Mouse (Mus musculus) lung, embryonic 16.5 days (tissue): ENCODE measurements at regions not wholly inside any gene's neighbourhood (a gene's known extent, or its start where the extent isn't known, plus 50 kb on each side); places are given as distances from the start of the nearest gene placed in this dataset.
A peak's percentile ranks its signal among the peaks of the same experiment; 100 is the strongest.

Experiments used
- ATAC-seq: fragments of 200-750 bp; cut with Nextera tagmentation; 2 replicates; pipeline ENCODE4 v1.8.0; 2017; ENCODE audit warnings: low read depth, mild to moderate bottlenecking, moderate library complexity
- H3K27ac ChIP-seq: fragments of 300-500 bp; sonication (generic); 2 replicates; pipeline ENCODE4 v1.5.1; 2014; ENCODE audit warnings: mild to moderate bottlenecking, control low read depth, low read length
- H3K27me3 ChIP-seq: fragments of 300-500 bp; sonication (generic); 2 replicates; pipeline ENCODE4 v1.6.1; 2014; ENCODE audit warnings: low read depth, low read length, mixed read lengths; ENCODE audit not compliant: control insufficient read depth, insufficient read depth
- H3K36me3 ChIP-seq: fragments of 300-500 bp; sonication (generic); 2 replicates; pipeline ENCODE4 v1.6.1; 2014; ENCODE audit warnings: low read length; ENCODE audit not compliant: control insufficient read depth, insufficient read depth
- H3K4me1 ChIP-seq: fragments of 300-500 bp; sonication (generic); replicated peaks from 2 replicates; pipeline ENCODE4 v1.6.1; 2014; ENCODE audit warnings: low read length, mixed read lengths; ENCODE audit not compliant: control insufficient read depth, insufficient read depth
- H3K4me2 ChIP-seq: fragments of 300-500 bp; sonication (generic); 2 replicates; pipeline ENCODE4 v1.6.1; 2014; ENCODE audit warnings: low read depth, low read length, control low read depth
- H3K4me3 ChIP-seq: fragments of 300-500 bp; sonication (generic); 2 replicates; pipeline ENCODE4 v1.5.1; 2014; ENCODE audit warnings: mild to moderate bottlenecking, low read length, control low read depth
- H3K9ac ChIP-seq: fragments of 300-500 bp; sonication (generic); 2 replicates; pipeline ENCODE4 v1.6.1; 2014; ENCODE audit warnings: low read length, control low read depth
- H3K9me3 ChIP-seq: fragments of 300-500 bp; sonication (generic); 2 replicates; pipeline ENCODE4 v1.6.1; 2016; ENCODE audit warnings: low read length; ENCODE audit not compliant: control insufficient read depth
- WGBS: fragments of 180-500 bp; shearing (Covaris S2); extraction: QIAGEN DNeasy Blood & Tissue Kit; methylation state at CpG from one replicate; pipeline ENCODE4 v1.1.7; 2014; 5-methylcytosine and 5-hydroxymethylcytosine counted together

GRCm38 (mm10) chr13:37638071-37638511 is 140.1 kb upstream of the Rreb1 start:
- peak; percentile 26; the same call in 1 of the 2 replicates for ATAC-seq
- Histone ChIP-seq H3K36me3 (no peaks in the 10 kb centered on the region), H3K4me2 (no peak overlapping the region), H3K4me1 (peaks cover 3% of the 10 kb centered on the region; the same call in 1 of the 2 replicates), H3K9me3 (no peaks in the 10 kb centered on the region), H3K9ac (no peak overlapping the region), H3K27ac (no peak overlapping the region), H3K4me3 (no peak overlapping the region), H3K27me3 (no peaks in the 10 kb centered on the region)
- WGBS = 22% methylated on average over 8 of the region's 8 CpGs

GRCm38 (mm10) chr13:37642410-37643093 is 135.6 kb upstream of the Rreb1 start:
- H3K27me3 ChIP-seq = no peaks in the 10 kb centered on the region
- no peak overlapping the region for H3K4me2 ChIP-seq
- no peak overlapping the region for H3K27ac ChIP-seq
- H3K9me3 ChIP-seq = no peaks in the 10 kb centered on the region
- no peak for ATAC-seq
- H3K4me3 ChIP-seq = no peak overlapping the region
- H3K4me1 ChIP-seq = peaks cover 3% of the 10 kb centered on the region; the same call in 1 of the 2 replicates
- no peaks in the 10 kb centered on the region for H3K36me3 ChIP-seq
- H3K9ac ChIP-seq = no peak overlapping the region
- 56% methylated on average over 13 of the region's 13 CpGs for WGBS

- Histone ChIP-seq H3K36me3 (no peaks in the 10 kb centered on the region), H3K4me2 (no peak overlapping the region), H3K4me3 (no peak overlapping the region), H3K4me1 (no peaks in the 10 kb centered on the region), H3K9me3 (no peaks in the 10 kb centered on the region), H3K27ac (no peak overlapping the region), H3K27me3 (no peaks in the 10 kb centered on the region), H3K9ac (no peak overlapping the region)
- ATAC-seq = no peak
- 73% methylated on average over 8 of the region's 8 CpGs for WGBS
Observed at GRCm38 (mm10) chr13:37644751-37645181, 133.4 kb upstream of the Rreb1 start.

- WGBS = 48% methylated on average over 9 of the region's 9 CpGs
- Histone ChIP-seq H3K27ac (no peak overlapping the region), H3K27me3 (no peaks in the 10 kb centered on the region), H3K9ac (no peak overlapping the region), H3K4me1 (no peaks in the 10 kb centered on the region), H3K36me3 (no peaks in the 10 kb centered on the region), H3K4me2 (no peak overlapping the region), H3K9me3 (no peaks in the 10 kb centered on the region), H3K4me3 (no peak overlapping the region)
- ATAC-seq = no peak
Observed at GRCm38 (mm10) chr13:37649467-37650080, 128.6 kb upstream of the Rreb1 start.

GRCm38 (mm10) chr13:37651221-37651946 is 126.8 kb upstream of the Rreb1 start:
- no peaks in the 10 kb centered on the region for H3K4me1 ChIP-seq
- H3K4me2 ChIP-seq = no peak overlapping the region
- no peak for ATAC-seq
- H3K27ac ChIP-seq = no peak overlapping the region
- H3K27me3 ChIP-seq = no peaks in the 10 kb centered on the region
- no peaks in the 10 kb centered on the region for H3K36me3 ChIP-seq
- no peaks in the 10 kb centered on the region for H3K9me3 ChIP-seq
- 74% methylated on average over 10 of the region's 10 CpGs for WGBS
- no peak overlapping the region for H3K9ac ChIP-seq
- no peak overlapping the region for H3K4me3 ChIP-seq

DNA sequence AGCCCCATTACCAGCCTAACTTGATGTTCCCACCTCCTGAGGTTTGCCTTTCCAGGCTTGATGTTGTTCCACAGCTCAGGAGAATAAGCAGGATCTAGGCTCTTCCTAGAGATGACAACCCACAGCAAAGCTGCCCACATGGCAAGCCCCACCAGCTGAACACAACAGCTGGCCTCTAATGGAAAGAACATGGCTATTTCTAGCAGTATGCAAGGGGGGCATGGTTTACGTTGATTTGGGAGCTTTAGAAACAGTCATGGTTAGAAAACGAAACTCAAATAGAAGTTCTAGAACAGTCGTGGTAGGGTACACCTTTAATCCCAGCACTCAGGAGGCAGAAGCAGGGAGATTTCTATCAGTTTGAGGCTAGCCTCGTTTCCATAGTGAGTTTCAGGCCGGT is 123.5 kb upstream of the Rreb1 start:
- Histone ChIP-seq H3K27ac (no peak overlapping the region), H3K4me1 (no peaks in the 10 kb centered on the region; the same call in 1 of the 2 replicates), H3K36me3 (no peaks in the 10 kb centered on the region), H3K27me3 (no peaks in the 10 kb centered on the region), H3K4me2 (no peak overlapping the region), H3K9me3 (no peaks in the 10 kb centered on the region), H3K9ac (no peak overlapping the region), H3K4me3 (no peak overlapping the region)
- 74% methylated on average over 5 of the region's 5 CpGs for WGBS
- no peak for ATAC-seq

DNA sequence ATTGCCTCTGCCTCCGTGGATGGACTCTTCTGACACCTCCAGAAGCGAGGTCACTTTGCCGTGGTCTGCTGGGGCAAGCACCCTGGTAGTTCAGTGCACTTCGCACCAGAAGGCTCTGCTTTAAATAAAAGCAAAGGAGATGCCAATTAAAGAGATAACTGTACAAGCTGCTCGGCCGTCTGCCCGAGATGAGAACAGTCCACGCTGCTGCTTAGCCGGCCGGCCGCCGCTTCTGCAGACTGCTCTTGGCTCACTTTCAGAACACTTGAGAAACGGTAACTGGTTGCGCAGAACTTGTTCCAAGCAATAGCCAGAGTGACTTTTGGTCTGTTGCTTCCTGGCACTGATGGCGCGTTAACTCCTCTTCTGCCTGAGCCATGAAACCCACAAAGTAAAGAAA is 121.0 kb upstream of the Rreb1 start:
- Histone ChIP-seq H3K9me3 (no peaks in the 10 kb centered on the region), H3K27ac (peak overlapping the region; percentile 48), H3K27me3 (no peaks in the 10 kb centered on the region), H3K4me2 (peak overlapping the region; percentile 41), H3K36me3 (no peaks in the 10 kb centered on the region), H3K9ac (no peak overlapping the region), H3K4me1 (no peaks in the 10 kb centered on the region; the same call in 1 of the 2 replicates), H3K4me3 (peak overlapping the region; percentile 1; the same call in 1 of the 2 replicates)
- peak; percentile 86 for ATAC-seq
- WGBS = 23% methylated on average over 16 of the region's 16 CpGs

DNA sequence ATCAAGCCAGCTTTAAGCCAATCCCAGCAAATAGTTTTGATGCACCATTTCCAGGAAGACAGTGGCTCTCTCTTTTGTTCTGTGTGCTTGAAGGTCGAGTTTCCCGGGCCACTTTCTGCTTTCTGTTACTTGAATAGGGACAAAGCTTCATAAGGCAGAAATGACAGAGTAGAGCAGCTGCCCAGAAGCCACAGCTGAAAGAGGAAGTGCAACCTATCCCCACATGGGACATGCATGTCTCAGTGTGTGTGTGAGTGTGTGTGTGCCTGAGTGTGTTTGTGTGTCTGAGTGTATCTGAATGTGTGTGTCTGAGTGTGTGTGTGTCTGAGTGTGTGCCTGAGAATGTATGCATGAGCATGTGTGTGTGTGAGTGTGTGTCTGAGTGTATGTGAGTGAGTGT is 120.2 kb upstream of the Rreb1 start:
- H3K4me3 ChIP-seq = no peak overlapping the region
- WGBS = 48% methylated on average over 2 of the region's 2 CpGs
- no peak overlapping the region for H3K9ac ChIP-seq
- no peak; the same call in 1 of the 2 replicates for ATAC-seq
- H3K36me3 ChIP-seq = no peaks in the 10 kb centered on the region
- no peak overlapping the region for H3K4me2 ChIP-seq
- no peaks in the 10 kb centered on the region; the same call in 1 of the 2 replicates for H3K4me1 ChIP-seq
- no peaks in the 10 kb centered on the region for H3K9me3 ChIP-seq
- H3K27me3 ChIP-seq = no peaks in the 10 kb centered on the region
- no peak overlapping the region for H3K27ac ChIP-seq

- H3K4me1 ChIP-seq = no peaks in the 10 kb centered on the region; the same call in 1 of the 2 replicates
- no peaks in the 10 kb centered on the region for H3K9me3 ChIP-seq
- H3K27me3 ChIP-seq = no peaks in the 10 kb centered on the region
- H3K4me3 ChIP-seq = no peak overlapping the region
- 75% methylated on average over 6 of the region's 6 CpGs for WGBS
- H3K27ac ChIP-seq = no peak overlapping the region
- no peak for ATAC-seq
- no peaks in the 10 kb centered on the region for H3K36me3 ChIP-seq
- H3K4me2 ChIP-seq = no peak overlapping the region
- H3K9ac ChIP-seq = no peak overlapping the region
Observed at GRCm38 (mm10) chr13:37658519-37658918, 119.7 kb upstream of the Rreb1 start.
